ENCODE assay signal across 21 mouse cellular contexts in genomic region chr1:18903696-18904095, GRCm38 (mm10).
DNase-seq lines count a peak whose midpoint lies in the region; ATAC-seq and TF ChIP-seq lines count a peak whose summit lies in the region.
"Had no signal": no experiment of that assay in that cellular context is flagged by ENCODE, and none has a peak within 500 bp of the region (broad histone marks: within the 10 kb centered on the region; RNA-seq: fewer than 3 reads in every experiment).

No protein-coding gene starts in this region.

- H3K27me3 ChIP-seq in cerebellum, adult 2 months (ENCODE audit: control insufficient read depth, insufficient read depth, low read length) = no peaks in the 10 kb centered on the region
- no peaks in the 10 kb centered on the region for H3K27me3 ChIP-seq in midbrain, embryonic 13.5 days
- H3K27me3 ChIP-seq: embryonic facial prominence, embryonic 13.5 days; forebrain, embryonic 12.5 days; heart, embryonic 12.5 days had no signal

- intact Hi-C loops in heart, postnatal 36 days (cut with DNase I) = no loop called here

- TF ChIP-seq POLR2A in cerebellum, adult 2 months (IDR thresholded peaks at IDR 0.05; ENCODE audit: borderline replicate concordance, insufficient read depth, low read length) = no peak

- H3K27ac ChIP-seq in cerebellum, adult 2 months (ENCODE audit: insufficient read depth, low read length) = peak overlapping the region; percentile 83; the same call in 1 of the 2 replicates
- no peak overlapping the region for H3K27ac ChIP-seq in midbrain, embryonic 13.5 days
- H3K27ac ChIP-seq: embryonic facial prominence, embryonic 13.5 days; forebrain, embryonic 12.5 days; heart, adult 2 months had no signal

- 5% methylated on average over 4 of the region's 4 CpGs for WGBS in cerebellum, adult 2 months
- WGBS in midbrain, embryonic 13.5 days = 74% methylated on average over 4 of the region's 4 CpGs

- H3K9ac ChIP-seq in midbrain, embryonic 13.5 days (replicated peaks) = no peak overlapping the region
- H3K9ac ChIP-seq: embryonic facial prominence, embryonic 13.5 days; forebrain, embryonic 12.5 days; heart, embryonic 12.5 days had no signal

- no peaks in the 10 kb centered on the region for H3K9me3 ChIP-seq in midbrain, embryonic 13.5 days
- H3K9me3 ChIP-seq: embryonic facial prominence, embryonic 13.5 days; forebrain, embryonic 12.5 days; G1E; heart, embryonic 12.5 days had no signal

- TF ChIP-seq CTCF in cerebellum, adult 2 months (IDR thresholded peaks at IDR 0.05; ENCODE audit: borderline replicate concordance, insufficient read depth, low read depth, low read length) = no peak

- no peak overlapping the region for H3K4me3 ChIP-seq in cerebellum, adult 2 months (replicated peaks; ENCODE audit: insufficient read depth, low read depth, low read length)
- no peak overlapping the region for H3K4me3 ChIP-seq in midbrain, embryonic 13.5 days (replicated peaks)
- H3K4me3 ChIP-seq: embryonic facial prominence, embryonic 13.5 days; forebrain, embryonic 12.5 days; heart, adult 2 months; heart, embryonic 12.5 days had no signal

- DNase-seq in cerebellum, postnatal 4 days (ENCODE audit: low spot score in 2 of 2) = no peak
- DNase-seq in brain, adult 2 months (ENCODE audit: low read depth, low spot score) = peak; percentile 95
- peak; percentile 67 to 87 for DNase-seq in cerebellum, adult 2 months
- peak; percentile 59 to 66 for DNase-seq in cerebellum, postnatal 10 days
- DNase-seq in urinary bladder, postnatal 25 days (ENCODE audit: low spot score) = no peak
- no peak for DNase-seq in heart, postnatal 36 days
- DNase-seq: adrenal gland, postnatal 10 days; B cell, adult 2 months; gastrocnemius, postnatal 14 days; heart, adult 2 months; kidney, adult 2 months had no signal

- ATAC-seq in cerebellum, adult (ENCODE audit: insufficient number of reproducible peaks, low FRiP score, low TSS enrichment) = peak; percentile 97
- ATAC-seq in midbrain, embryonic 13.5 days = no peak
- ATAC-seq: CD4-positive, CD25-positive, alpha-beta regulatory T cell, adult 4 months; forebrain, embryonic 16.5 days; hindbrain, embryonic 16.5 days; intestine, embryonic 16.5 days had no signal

- H3K36me3 ChIP-seq in midbrain, embryonic 13.5 days = no peaks in the 10 kb centered on the region
- H3K36me3 ChIP-seq: embryonic facial prominence, embryonic 13.5 days; forebrain, embryonic 12.5 days; G1E; heart, embryonic 12.5 days had no signal

- no peak overlapping the region for H3K4me2 ChIP-seq in midbrain, embryonic 13.5 days (replicated peaks)
- H3K4me2 ChIP-seq: embryonic facial prominence, embryonic 13.5 days; forebrain, embryonic 12.5 days; heart, embryonic 12.5 days had no signal

- peaks cover 18% of the 10 kb centered on the region; the same call in 1 of the 2 replicates for H3K4me1 ChIP-seq in cerebellum, adult 2 months (ENCODE audit: control insufficient read depth, insufficient read depth, low read length)
- no peaks in the 10 kb centered on the region for H3K4me1 ChIP-seq in midbrain, embryonic 13.5 days (replicated peaks)
- H3K4me1 ChIP-seq: embryonic facial prominence, embryonic 13.5 days; forebrain, embryonic 12.5 days; heart, embryonic 12.5 days had no signal

Comparison
In these comparisons a context has a peak if more than half of its experiments do, and no peak if none do; other contexts are left out.
1. DNase-seq: peak in brain, adult 2 months (single experiment), cerebellum, adult 2 months (2 of 2) and cerebellum, postnatal 10 days (2 of 2); none in cerebellum, postnatal 4 days (0 of 2), urinary bladder, postnatal 25 days (single experiment) and heart, postnatal 36 days (0 of 2).